Mouse (Mus musculus) left cerebral cortex, postnatal 25 days (tissue): ENCODE results near the gene Myl6b. TPM values are rescaled to one million over a fixed set of nuclear protein-coding genes. Genes with fewer than 3 reads are reported as not detected.

Experiments
- DNase-seq, 2 experiments: peaks; one replicate each; pipeline ENCODE4 v3.0.0; 2022; ENCODE audit warnings: low spot score in 2 of 2, mixed read lengths in 1 of 2
- intact Hi-C: fragments of 180-260 bp; cut with DNase I; formaldehyde crosslinking; loops from one replicate; pipeline ENCODE4 v1.15.1; 2025
- total RNA-seq, 2 experiments: library from RNA; stranded (reverse); gene quantifications; 2 replicates each; pipeline ENCODE4 v1.2.3; 2021

Myl6b gene
- 10 to 100 TPM; 22.9 to 24.0 TPM for total RNA-seq

GRCm38 (mm10) chr10:128498590-128498989 lies at the start of gene Myl6b:
Gene Myl6b, minus strand, starts transcription at chr10:128498685.
- peak; percentile 92 to 98 for DNase-seq

GRCm38 (mm10) chr10:128547361-128548032 lies 49.0 kb upstream of the Myl6b start, which contains the start of gene Zc3h10:
Gene Zc3h10, minus strand, starts transcription at chr10:128547774.
- DNase-seq, result peak; percentile 94 to 99
- intact Hi-C loops, result loop anchor here (2.0 kb wide), 1 partner anchor 53 kb away; the partner anchor contains the start of gene Myl6

More at GRCm38 (mm10) chr10:128498590-128498989, at the start of gene Myl6b:
- intact Hi-C loops, result loop anchor here (2.0 kb wide), 1 partner anchor 26 kb away; the partner anchor contains the start of gene Esyt1

GRCm38 (mm10) chr10:128546787-128547186 lies 48.3 kb upstream of the Myl6b start:
- intact Hi-C loops, result loop anchor here (2.0 kb wide), 1 partner anchor 52 kb away; the partner anchor contains the start of gene Myl6
- no peak for DNase-seq

- peak in 1 of 2 experiments; percentile 57 for DNase-seq
Observed at GRCm38 (mm10) chr10:128546361-128546760, 47.9 kb upstream of the Myl6b start.

GRCm38 (mm10) chr10:128545570-128545898 lies 47.0 kb upstream of the Myl6b start:
- intact Hi-C loops, result no loop called here
- DNase-seq, result no peak

More at GRCm38 (mm10) chr10:128546361-128546760, 47.9 kb upstream of the Myl6b start:
- intact Hi-C loops, result loop anchor here (2.0 kb wide), 1 partner anchor 52 kb away; the partner anchor contains the start of gene Myl6

- intact Hi-C loops, result no loop called here
Observed at GRCm38 (mm10) chr10:128544674-128545569, 46.4 kb upstream of the Myl6b start.

GRCm38 (mm10) chr10:128544151-128544657 lies 45.7 kb upstream of the Myl6b start:
- no peak for DNase-seq
- intact Hi-C loops, result no loop called here

More at GRCm38 (mm10) chr10:128544674-128545569, 46.4 kb upstream of the Myl6b start:
- DNase-seq, result no peak

GRCm38 (mm10) chr10:128543100-128543499 lies 44.6 kb upstream of the Myl6b start:
- no peak for DNase-seq
- intact Hi-C loops, result no loop called here

GRCm38 (mm10) chr10:128538340-128538870 lies 39.9 kb upstream of the Myl6b start:
- no peak for DNase-seq
- intact Hi-C loops, result no loop called here

- DNase-seq, result peak; percentile 91 to 93
- intact Hi-C loops, result loop anchor here (2.0 kb wide), 2 partner anchors 18 to 78 kb away; partner anchors contain the start of gene Smarcc2
Observed at GRCm38 (mm10) chr10:128536266-128536940, 37.9 kb upstream of the Myl6b start.

- DNase-seq, result no peak
- intact Hi-C loops, result loop anchor here (2.0 kb wide), 2 partner anchors 17 to 77 kb away; partner anchors contain the start of gene Smarcc2
Observed at GRCm38 (mm10) chr10:128535624-128536265, 37.3 kb upstream of the Myl6b start.

GRCm38 (mm10) chr10:128535206-128535605 lies 36.7 kb upstream of the Myl6b start:
- DNase-seq, result no peak
- intact Hi-C loops, result no loop called here

GRCm38 (mm10) chr10:128526366-128527356 lies 28.2 kb upstream of the Myl6b start:
- DNase-seq, result no peak
- intact Hi-C loops, result no loop called here

- intact Hi-C loops, result loop anchor here (2.0 kb wide), 1 partner anchor 27 kb away; the partner anchor contains the start of gene Myl6b
- peak; percentile 85 to 96 for DNase-seq
Observed at GRCm38 (mm10) chr10:128525671-128526308, 27.3 kb upstream of the Myl6b start, which contains the start of gene Esyt1. Gene Esyt1, minus strand, starts transcription at chr10:128525871.

GRCm38 (mm10) chr10:128524732-128525662 lies 26.5 kb upstream of the Myl6b start:
- intact Hi-C loops, result loop anchor here (2.0 kb wide), 1 partner anchor 26 kb away; the partner anchor contains the start of gene Myl6b
- peak; percentile 46 to 66 for DNase-seq
